Mouse (Mus musculus): ENCODE results near the gene Chrm3. TPM values are rescaled to one million over a fixed set of nuclear protein-coding genes. Genes with fewer than 3 reads are reported as not detected.

Chrm3 gene
- polyA plus RNA-seq, 1 experiment = 8.4 TPM

DNA sequence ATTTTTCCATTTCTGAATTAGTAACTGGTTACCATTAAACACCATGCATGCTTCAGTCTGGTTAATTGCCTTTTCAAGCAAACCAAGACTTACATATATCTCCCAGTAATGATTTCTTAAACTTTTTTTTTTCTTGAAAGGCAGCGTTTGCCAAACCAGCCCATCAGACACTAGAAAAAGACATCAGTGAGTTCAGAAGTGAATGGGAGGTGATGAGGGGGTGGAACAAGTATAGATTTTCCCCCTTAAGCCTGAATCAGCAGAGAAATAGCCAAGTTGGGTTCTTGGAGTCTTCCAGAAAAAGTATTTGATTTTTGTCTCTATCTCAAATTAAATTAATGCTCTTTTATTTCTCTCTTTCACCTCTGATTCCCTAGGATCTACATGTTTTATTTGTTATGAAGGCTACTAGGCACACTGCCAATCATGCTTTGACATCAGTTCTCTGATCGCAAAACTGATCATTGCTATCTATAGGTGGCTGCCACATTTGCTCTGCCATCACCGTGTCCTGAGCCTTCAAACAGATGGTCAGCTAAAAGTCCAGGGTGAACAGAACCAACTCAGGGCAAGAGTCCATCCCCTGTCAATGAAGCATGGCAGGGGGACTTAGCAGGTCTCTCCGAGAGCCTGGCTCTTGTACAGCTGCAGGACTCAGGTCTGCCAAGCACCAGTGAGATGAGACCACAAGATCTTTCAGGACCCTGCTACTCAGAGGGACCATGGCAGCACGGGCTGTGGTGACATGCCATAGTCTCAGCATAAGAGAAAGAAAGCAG is 125.1 kb downstream of the Chrm3 start:
- DNase-seq (ENCODE audit: low read depth) = no peak
- TF ChIP-seq CTCF (IDR thresholded peaks at IDR 0.05; ENCODE audit: borderline replicate concordance, extremely low read depth, insufficient read depth, insufficient read length) (no peak), POLR2A (IDR thresholded peaks at IDR 0.05; ENCODE audit: borderline replicate concordance, extremely low read depth, insufficient read depth, insufficient read length, poor library complexity, severe bottlenecking) (no peak)

DNA sequence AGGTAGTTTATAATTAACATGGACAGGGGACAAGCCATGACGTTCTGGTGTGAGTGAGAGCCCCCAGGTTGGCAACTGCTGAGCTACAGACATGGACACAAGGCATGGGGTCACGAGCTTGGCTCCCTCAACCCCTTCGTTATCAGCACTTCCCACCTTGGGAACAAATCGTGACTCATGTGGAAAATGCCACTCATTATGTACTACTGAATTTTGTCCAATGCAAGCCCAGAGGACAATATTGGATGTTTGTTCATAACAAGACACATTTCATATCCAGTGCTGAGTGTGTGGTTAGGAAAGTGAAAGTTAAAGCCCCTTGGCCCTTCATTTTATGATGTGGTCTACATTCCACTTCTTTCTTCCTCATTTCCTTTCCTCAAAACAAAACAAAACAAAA is 140.2 kb downstream of the Chrm3 start:
- TF ChIP-seq CTCF (IDR thresholded peaks at IDR 0.05; ENCODE audit: borderline replicate concordance, extremely low read depth, insufficient read depth, insufficient read length) (no peak), POLR2A (IDR thresholded peaks at IDR 0.05; ENCODE audit: borderline replicate concordance, extremely low read depth, insufficient read depth, insufficient read length, poor library complexity, severe bottlenecking) (no peak)
- no peak for DNase-seq (ENCODE audit: low read depth)

DNA sequence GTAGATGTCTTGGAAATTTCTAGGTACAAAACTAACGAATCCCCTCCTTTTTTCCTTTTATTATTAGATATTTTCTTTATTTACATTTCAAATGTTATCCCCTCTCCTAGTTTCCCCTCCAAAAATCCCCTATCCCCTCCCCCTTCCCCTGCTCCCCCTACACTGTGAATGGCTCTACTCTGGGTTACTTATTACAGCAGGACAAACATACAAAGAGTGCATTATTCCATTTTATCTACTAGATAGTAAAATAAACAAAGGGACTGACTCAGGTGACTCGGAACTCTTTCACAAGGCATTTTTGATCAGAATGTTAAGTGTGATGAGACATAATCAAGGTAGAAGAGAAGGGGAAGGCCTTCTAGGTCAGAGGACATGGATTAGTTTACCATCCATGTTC is 148.5 kb downstream of the Chrm3 start:
- TF ChIP-seq CTCF (IDR thresholded peaks at IDR 0.05; ENCODE audit: borderline replicate concordance, extremely low read depth, insufficient read depth, insufficient read length) (no peak), POLR2A (IDR thresholded peaks at IDR 0.05; ENCODE audit: borderline replicate concordance, extremely low read depth, insufficient read depth, insufficient read length, poor library complexity, severe bottlenecking) (no peak)
- DNase-seq (ENCODE audit: low read depth) = no peak

DNA sequence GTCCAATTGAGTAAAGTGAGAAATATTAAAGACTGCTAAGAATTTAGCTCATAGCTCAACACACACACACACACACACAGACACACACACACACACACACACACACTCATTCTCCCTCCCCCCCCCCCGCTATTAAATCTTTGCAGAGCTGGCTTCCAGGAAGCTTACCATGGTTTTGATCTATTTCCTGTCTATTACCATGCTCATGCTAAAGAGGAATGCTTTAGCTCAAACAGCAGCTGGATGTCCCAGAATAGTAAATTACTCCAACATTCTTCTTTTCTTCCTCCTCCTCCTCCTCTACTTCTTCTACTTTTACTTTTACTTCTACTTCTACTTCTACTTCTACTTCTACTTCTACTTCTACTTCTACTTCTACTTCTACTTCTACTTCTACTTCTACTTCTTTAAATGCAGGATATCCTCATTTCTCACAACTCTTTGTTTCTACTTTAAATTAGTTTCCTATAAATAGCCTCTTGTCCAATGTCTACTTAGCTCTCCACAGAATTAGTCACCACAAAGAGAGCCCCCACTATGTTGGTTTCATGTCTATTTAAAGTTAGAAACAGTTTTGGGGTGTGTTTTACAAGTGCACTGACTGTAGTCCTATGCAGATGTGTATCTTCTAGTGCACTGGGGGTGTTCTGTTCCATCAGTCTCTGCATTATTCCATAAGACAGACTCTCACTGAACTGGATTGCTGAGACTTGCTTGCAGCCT is 150.0 kb downstream of the Chrm3 start:
- TF ChIP-seq POLR2A (IDR thresholded peaks at IDR 0.05; ENCODE audit: borderline replicate concordance, extremely low read depth, insufficient read depth, insufficient read length, poor library complexity, severe bottlenecking) = no peak
- DNase-seq (ENCODE audit: low read depth) = no peak

DNA sequence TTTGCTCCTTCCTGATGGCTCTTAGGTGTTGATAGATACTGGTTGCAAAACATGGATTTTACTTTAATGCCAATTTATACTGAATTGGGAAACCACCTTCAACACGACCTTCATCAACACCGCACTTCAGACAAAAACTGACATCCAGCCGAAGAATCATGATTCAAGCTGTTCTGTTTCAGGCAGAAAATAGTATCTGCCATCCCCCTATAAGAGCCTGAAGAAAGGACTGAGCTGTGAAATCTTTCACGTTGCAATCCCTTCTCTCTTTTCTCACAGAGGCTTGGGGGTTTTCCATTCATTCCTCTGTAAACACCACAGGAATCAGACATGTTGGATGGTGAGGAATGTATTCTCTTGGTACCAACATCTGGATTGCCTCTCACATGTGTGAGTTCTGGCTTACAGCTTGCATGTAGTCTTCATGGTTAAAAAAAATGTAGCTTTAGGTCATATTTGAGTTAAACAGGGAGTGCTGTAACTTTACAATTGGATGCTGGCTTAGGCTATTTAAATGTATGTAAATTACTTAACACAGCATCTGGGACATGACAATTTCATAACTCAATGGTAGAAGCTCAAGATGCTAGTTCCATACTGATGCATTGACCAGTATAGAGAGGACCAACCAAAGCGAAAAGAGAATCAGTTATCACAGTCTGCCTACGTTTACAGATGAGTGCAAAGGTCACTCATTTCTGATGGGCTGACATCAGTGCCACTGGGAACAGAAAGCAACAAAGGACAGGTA is 161.3 kb downstream of the Chrm3 start:
- DNase-seq (ENCODE audit: low read depth) = no peak
- TF ChIP-seq CTCF (IDR thresholded peaks at IDR 0.05; ENCODE audit: borderline replicate concordance, extremely low read depth, insufficient read depth, insufficient read length) (no peak), POLR2A (IDR thresholded peaks at IDR 0.05; ENCODE audit: borderline replicate concordance, extremely low read depth, insufficient read depth, insufficient read length, poor library complexity, severe bottlenecking) (no peak)

DNA sequence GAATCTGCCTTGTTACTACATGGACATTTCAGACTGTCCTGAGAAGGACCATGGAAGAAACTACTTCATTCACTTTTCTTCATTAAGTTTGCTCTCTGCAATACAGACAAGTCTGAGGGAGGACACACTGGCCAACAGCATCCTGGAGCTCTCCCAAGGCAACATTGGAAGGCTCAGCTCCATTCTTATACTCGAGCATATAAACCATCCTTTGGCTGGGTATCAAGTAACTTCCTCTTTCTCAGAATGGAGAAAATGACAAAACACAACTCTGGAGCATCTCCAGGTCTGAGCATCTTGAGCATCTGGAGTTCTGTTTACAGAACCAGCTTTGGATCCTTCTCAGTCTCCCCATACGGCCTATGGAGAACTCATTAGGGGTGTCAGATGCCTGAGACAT is 170.8 kb downstream of the Chrm3 start:
- TF ChIP-seq POLR2A (IDR thresholded peaks at IDR 0.05; ENCODE audit: borderline replicate concordance, extremely low read depth, insufficient read depth, insufficient read length, poor library complexity, severe bottlenecking) (no peak), CTCF (IDR thresholded peaks at IDR 0.05; ENCODE audit: borderline replicate concordance, extremely low read depth, insufficient read depth, insufficient read length) (no peak)

DNA sequence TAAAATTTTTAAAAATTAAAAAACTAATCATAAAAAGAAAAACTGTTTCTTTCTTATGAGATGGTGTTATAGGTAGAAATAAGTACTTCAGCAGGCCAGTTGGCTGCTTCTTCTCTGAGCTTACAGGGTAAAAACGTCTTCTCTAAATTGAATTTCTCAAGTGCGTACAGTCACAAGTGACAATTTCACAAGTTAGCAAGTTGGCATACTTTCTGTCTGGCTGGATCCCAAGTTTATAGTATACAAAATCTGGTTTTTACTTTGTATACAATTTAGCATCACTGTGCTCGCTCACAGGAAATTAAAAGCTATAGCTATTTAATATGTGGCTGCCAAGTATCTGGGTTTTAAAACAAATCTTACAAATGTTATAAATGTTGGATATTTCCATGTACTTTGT is 172.7 kb downstream of the Chrm3 start:
- TF ChIP-seq POLR2A (IDR thresholded peaks at IDR 0.05; ENCODE audit: borderline replicate concordance, extremely low read depth, insufficient read depth, insufficient read length, poor library complexity, severe bottlenecking) (no peak), CTCF (IDR thresholded peaks at IDR 0.05; ENCODE audit: borderline replicate concordance, extremely low read depth, insufficient read depth, insufficient read length) (no peak)
- peak; percentile 71 for DNase-seq (ENCODE audit: low read depth)

More for the DNA sequence above, 170.8 kb downstream of the Chrm3 start:
- peak; percentile 20 for DNase-seq (ENCODE audit: low read depth)

DNA sequence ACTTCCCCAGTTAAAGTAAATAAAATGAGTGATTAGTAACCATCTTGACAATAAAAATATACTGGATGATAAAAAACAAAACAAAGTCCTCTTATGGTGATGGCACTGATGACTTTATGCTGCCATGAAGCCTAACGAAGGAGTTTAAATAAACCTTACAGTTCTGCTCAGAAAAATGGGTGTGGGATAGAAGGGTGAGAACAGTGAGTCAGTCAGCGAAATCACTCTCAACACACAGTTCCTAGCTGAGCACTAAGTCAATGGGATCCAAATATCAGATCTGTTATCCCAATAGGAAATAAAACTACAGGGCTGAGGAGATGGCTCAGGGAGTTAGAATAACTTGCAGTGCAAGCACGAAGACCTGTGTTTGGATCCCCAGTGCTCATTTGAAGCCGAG is 176.8 kb downstream of the Chrm3 start:
- DNase-seq (ENCODE audit: low read depth) = no peak
- no peak for TF ChIP-seq CTCF (IDR thresholded peaks at IDR 0.05; ENCODE audit: borderline replicate concordance, extremely low read depth, insufficient read depth, insufficient read length)
- TF ChIP-seq POLR2A (IDR thresholded peaks at IDR 0.05; ENCODE audit: borderline replicate concordance, extremely low read depth, insufficient read depth, insufficient read length, poor library complexity, severe bottlenecking) = no peak

DNA sequence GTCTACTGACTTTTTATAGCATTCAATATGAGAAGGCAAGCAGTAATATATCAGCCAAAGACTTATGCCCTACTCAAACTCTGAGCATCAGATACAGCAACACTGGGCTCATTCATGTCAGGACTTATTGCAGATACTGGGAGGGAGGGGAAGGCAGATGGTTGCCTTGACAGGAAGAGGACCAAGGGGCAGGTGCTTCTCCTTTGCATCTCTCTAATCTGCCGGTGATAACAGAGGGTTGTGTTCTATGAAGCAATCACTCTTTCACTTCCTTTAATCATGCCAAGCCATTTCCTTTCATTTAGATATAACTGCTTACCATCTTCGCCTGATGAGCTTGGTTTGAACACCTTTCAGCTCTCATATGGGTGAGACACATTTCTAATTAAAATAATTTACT is 177.9 kb downstream of the Chrm3 start:
- DNase-seq (ENCODE audit: low read depth) = no peak
- TF ChIP-seq POLR2A (IDR thresholded peaks at IDR 0.05; ENCODE audit: borderline replicate concordance, extremely low read depth, insufficient read depth, insufficient read length, poor library complexity, severe bottlenecking) (no peak), CTCF (IDR thresholded peaks at IDR 0.05; ENCODE audit: borderline replicate concordance, extremely low read depth, insufficient read depth, insufficient read length) (no peak)

DNA sequence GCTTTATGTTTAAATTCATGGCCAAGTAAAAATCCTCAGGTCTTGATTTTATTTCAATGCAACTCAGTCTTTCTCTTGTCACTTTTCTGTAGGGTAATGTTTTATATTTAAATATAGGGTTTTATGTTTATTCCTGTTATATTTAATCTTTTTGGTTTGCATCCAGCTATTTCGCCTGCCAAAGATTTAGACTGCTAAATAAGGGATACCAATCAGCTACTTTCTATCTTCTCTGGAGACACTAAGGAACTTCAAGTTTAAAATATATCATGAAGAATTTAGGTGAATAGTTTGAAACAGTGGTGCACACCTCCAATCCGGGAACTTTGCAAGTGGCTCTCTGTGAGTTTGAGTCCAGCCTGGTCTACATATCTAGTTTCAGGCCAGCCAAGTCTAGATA is 190.1 kb downstream of the Chrm3 start:
- no peak for TF ChIP-seq POLR2A (IDR thresholded peaks at IDR 0.05; ENCODE audit: borderline replicate concordance, extremely low read depth, insufficient read depth, insufficient read length, poor library complexity, severe bottlenecking)
- no peak for TF ChIP-seq CTCF (IDR thresholded peaks at IDR 0.05; ENCODE audit: borderline replicate concordance, extremely low read depth, insufficient read depth, insufficient read length)
- DNase-seq (ENCODE audit: low read depth) = no peak

DNA sequence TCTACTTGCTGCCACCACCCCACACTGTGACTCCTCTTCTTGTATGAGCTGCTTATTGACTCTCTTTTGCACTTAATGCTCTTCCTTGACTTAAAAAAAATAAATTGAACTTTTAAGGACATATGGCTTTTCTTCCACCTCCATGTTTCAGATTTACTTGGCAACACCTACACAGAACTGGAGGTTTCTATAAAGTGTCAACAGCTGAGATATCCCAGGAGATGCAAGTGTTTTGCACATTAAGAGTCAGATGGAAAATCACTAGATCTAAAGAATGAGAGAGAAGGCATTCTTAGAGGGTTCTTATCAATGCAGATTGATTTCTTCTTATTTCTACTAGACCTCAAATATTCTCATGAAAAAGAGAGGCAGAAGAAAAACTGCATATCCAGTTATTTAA is 197.3 kb downstream of the Chrm3 start:
- no peak for TF ChIP-seq POLR2A (IDR thresholded peaks at IDR 0.05; ENCODE audit: borderline replicate concordance, extremely low read depth, insufficient read depth, insufficient read length, poor library complexity, severe bottlenecking)
- no peak for TF ChIP-seq CTCF (IDR thresholded peaks at IDR 0.05; ENCODE audit: borderline replicate concordance, extremely low read depth, insufficient read depth, insufficient read length)
- DNase-seq (ENCODE audit: low read depth) = no peak

All from brain, embryonic 14.5 days (tissue).